Mouse (Mus musculus) forebrain, embryonic 14.5 days (tissue): ENCODE results near the gene Tmem211. TPM values are rescaled to one million over a fixed set of nuclear protein-coding genes. Genes with fewer than 3 reads are reported as not detected.

Source experiments
- ATAC-seq: fragments of 200-750 bp; cut with Nextera tagmentation; 2 replicates; pipeline ENCODE4 v1.8.0; 2017; ENCODE audit warnings: mild to moderate bottlenecking, moderate library complexity
- DNase-seq: peaks from one replicate; pipeline ENCODE4 v3.0.0-alpha.2; 2015; ENCODE audit warnings: low spot score
- H3K27ac ChIP-seq: fragments of 300-500 bp; sonication (generic); 2 replicates; pipeline ENCODE4 v1.5.1; 2014; ENCODE audit warnings: low read depth, mild to moderate bottlenecking, control low read depth, low read length, moderate library complexity
- H3K27me3 ChIP-seq: fragments of 300-500 bp; sonication (generic); replicated peaks from 2 replicates; pipeline ENCODE4 v1.6.1; 2014; ENCODE audit warnings: low read length, control low read depth, mixed read lengths; ENCODE audit not compliant: control insufficient read depth, insufficient read depth
- H3K36me3 ChIP-seq: fragments of 300-500 bp; sonication (generic); 2 replicates; pipeline ENCODE4 v1.6.1; 2014; ENCODE audit warnings: low read length, control low read depth; ENCODE audit not compliant: control insufficient read depth, insufficient read depth
- H3K4me1 ChIP-seq: fragments of 300-500 bp; sonication (generic); 2 replicates; pipeline ENCODE4 v1.6.1; 2014; ENCODE audit warnings: antibody characterized with exemption, low read length, control low read depth; ENCODE audit not compliant: control insufficient read depth, insufficient read depth
- H3K4me2 ChIP-seq: fragments of 300-500 bp; sonication (generic); 2 replicates; pipeline ENCODE4 v1.6.1; 2014; ENCODE audit warnings: mild to moderate bottlenecking, control low read depth, low read length
- H3K4me3 ChIP-seq: fragments of 300-500 bp; sonication (generic); 2 replicates; pipeline ENCODE4 v1.5.1; 2014; ENCODE audit warnings: low read depth, low read length, control low read depth
- H3K9ac ChIP-seq: fragments of 300-500 bp; sonication (generic); 2 replicates; pipeline ENCODE4 v1.6.1; 2014; ENCODE audit warnings: mild to moderate bottlenecking, low read length, control low read depth, moderate library complexity
- H3K9me3 ChIP-seq: fragments of 300-500 bp; sonication (generic); replicated peaks from 2 replicates; pipeline ENCODE4 v1.6.1; 2016; ENCODE audit warnings: low read length, control low read depth, mixed read lengths; ENCODE audit not compliant: control insufficient read depth
- WGBS: fragments of 180-500 bp; shearing (Covaris S2); extraction: QIAGEN DNeasy Blood & Tissue Kit; methylation state at CpG from one replicate; pipeline ENCODE4 v1.1.7; 2014; 5-methylcytosine and 5-hydroxymethylcytosine counted together
- polyA plus RNA-seq: library from polyadenylated mRNA; unstranded; fragments of >200 nt; fragmentation: Nextera tagmentation; extraction: Ambion mirVana; gene quantifications from 2 replicates; pipeline ENCODE4 v1.2.1, GENCODE M21; 2014

The Tmem211 gene
- polyA plus RNA-seq, 1 experiment from 2014 or later: not detected

DNA sequence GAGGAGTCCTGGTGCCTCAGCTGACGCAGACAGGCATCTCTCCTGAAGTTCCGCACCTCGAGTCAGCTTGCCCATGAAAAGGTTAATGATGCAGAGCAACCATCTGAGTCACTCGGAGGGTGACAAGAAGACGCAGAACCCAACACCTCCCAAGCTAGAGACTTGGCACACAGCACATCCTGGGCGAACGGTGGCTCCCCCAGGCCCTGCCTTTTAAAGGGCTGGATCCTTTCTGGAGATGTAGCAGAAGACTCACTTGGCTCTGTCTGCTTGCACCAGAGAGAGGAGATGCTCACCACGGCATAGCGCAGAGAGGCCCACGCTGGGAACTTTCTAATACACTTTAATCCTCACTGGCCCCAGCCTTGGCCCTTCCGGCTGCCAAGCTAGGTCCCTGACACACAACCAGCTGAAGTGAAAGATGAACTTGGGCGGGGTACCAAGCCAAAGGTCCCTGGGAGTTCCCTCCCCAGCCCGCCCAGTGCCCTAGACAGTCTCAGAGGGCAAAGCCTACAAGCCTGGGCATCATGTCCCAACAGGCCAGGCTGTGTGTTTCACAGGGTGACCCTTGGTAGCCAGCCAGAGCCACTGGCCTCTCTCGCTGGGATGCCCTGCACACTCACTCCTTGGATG is 10.3 kb upstream of the Tmem211 start:
- 79% methylated on average over 14 of the region's 14 CpGs for WGBS
- no peak overlapping the region for H3K4me3 ChIP-seq

DNA sequence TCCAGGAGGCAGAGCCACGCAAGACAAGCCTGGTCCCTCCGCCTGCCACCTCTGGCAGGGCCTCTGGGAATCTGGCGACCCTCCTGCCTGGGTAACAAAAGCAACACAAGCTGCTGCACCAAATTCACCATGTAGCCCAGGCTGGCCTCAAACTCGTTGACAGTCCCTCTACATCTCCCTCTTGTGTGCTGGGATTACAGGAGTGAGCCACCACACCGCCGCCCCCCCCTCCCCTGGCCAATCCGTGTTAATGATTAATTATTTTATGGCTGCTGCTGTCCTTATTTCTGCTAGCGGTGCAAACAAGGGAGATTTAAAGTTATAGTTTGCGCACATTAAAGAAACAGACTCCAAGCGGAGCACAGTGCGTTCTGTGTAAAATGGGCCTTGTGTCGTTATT is 9.6 kb upstream of the Tmem211 start:
- Histone ChIP-seq H3K4me2 (no peak overlapping the region), H3K36me3 (no peaks in the 10 kb centered on the region), H3K4me1 (peaks cover 7% of the 10 kb centered on the region; the same call in 1 of the 2 replicates), H3K9ac (no peak overlapping the region), H3K27me3 (0 out of 2 replicates have a peak, but pooled peaks cover 3% of the 10 kb centered on the region), H3K27ac (no peak overlapping the region), H3K9me3 (no peaks in the 10 kb centered on the region), H3K4me3 (no peak overlapping the region)
- WGBS: 74% methylated on average over 12 of the region's 12 CpGs
- DNase-seq (no peak), ATAC-seq (no peak)

More for the DNA sequence above, 10.3 kb upstream of the Tmem211 start:
- Histone ChIP-seq H3K4me2 (no peak overlapping the region), H3K27ac (no peak overlapping the region), H3K36me3 (no peaks in the 10 kb centered on the region), H3K9ac (no peak overlapping the region), H3K4me1 (peaks cover 7% of the 10 kb centered on the region; the same call in 1 of the 2 replicates), H3K27me3 (0 out of 2 replicates have a peak, but pooled peaks cover 3% of the 10 kb centered on the region), H3K9me3 (no peaks in the 10 kb centered on the region)
- no peak for DNase-seq
- ATAC-seq: no peak

DNA sequence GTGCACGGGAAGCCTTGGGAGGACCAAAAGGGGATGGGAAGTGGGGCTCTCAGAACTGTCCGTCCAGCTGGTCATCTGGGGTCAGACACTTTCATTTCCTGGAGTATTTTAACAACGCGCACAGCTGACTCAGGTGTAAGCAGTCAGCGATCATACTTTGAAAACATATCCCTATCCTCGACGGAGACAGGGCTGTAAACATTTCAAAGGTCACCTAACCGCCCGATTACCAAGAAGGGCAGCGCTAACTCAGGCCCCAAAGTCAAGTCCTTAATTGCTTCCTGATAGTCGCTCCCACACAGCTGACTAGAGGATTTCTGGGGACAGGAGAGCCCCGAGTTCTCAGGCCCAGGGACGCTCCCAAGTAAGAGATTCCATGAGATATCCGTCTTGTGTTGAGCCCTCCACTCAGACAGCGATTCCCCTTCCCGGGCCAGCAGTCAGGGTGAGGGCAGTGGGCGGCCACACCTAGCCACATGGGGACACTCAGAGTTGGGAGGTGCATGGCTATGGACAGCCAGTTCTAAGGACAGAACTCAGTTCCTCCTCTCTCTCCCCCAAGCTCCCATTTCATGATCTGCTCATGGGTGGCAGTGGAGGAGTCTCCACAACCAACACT is 8.0 kb upstream of the Tmem211 start:
- no peak for DNase-seq
- H3K36me3 ChIP-seq: no peaks in the 10 kb centered on the region
- H3K9ac ChIP-seq: no peak overlapping the region
- peaks cover 7% of the 10 kb centered on the region; the same call in 1 of the 2 replicates for H3K4me1 ChIP-seq
- H3K4me3 ChIP-seq: no peak overlapping the region
- no peak overlapping the region for H3K27ac ChIP-seq
- WGBS: 87% methylated on average over 17 of the region's 17 CpGs
- no peak overlapping the region for H3K4me2 ChIP-seq
- no peak for ATAC-seq
- H3K27me3 ChIP-seq: 0 out of 2 replicates have a peak, but pooled peaks cover 3% of the 10 kb centered on the region
- H3K9me3 ChIP-seq: no peaks in the 10 kb centered on the region

DNA sequence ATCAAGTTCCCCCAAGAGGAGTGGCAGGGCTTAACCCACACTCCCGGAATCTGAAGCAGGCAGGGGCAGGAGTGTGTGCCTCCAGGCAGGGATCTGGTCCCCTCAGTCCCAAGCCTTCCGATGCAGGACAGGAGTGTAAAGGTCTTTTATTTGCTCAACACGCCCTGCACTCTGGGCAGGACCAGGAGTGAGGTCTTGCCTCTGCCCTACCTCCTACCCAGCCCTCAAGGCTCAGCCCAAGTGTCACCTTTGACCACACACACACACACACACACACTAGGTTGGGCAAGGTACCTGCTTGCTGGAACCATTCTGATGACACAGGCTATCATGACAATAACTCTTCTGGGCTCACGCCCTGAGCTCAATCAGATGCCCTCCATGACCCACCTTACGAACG is 7.3 kb upstream of the Tmem211 start:
- no peak for ATAC-seq
- Histone ChIP-seq H3K27me3 (0 out of 2 replicates have a peak, but pooled peaks cover 3% of the 10 kb centered on the region), H3K4me3 (no peak overlapping the region), H3K27ac (no peak overlapping the region), H3K9ac (no peak overlapping the region), H3K4me1 (peaks cover 7% of the 10 kb centered on the region; the same call in 1 of the 2 replicates), H3K4me2 (no peak overlapping the region), H3K36me3 (no peaks in the 10 kb centered on the region), H3K9me3 (no peaks in the 10 kb centered on the region)
- DNase-seq: no peak
- 84% methylated on average over 6 of the region's 6 CpGs for WGBS

DNA sequence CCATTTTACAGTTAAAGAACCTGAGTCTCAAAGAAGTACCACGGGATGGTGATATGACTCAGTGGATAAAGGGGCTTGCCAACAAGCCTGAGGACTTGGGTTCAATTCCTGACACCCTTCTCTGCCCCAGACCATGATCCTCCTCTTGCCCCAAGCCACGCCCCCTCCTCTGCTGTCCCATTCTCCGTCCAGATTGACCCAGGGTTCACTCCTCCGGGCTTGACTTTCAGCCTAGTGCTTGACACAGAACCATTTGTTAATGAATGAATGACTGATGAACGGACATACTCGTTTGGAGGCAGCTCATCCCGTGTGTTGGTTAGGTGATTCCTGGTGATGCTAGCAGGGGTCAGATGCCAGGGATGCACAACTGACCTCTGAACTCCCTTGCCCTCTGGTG is 6.8 kb upstream of the Tmem211 start:
- Histone ChIP-seq H3K9ac (no peak overlapping the region), H3K36me3 (no peaks in the 10 kb centered on the region), H3K9me3 (no peaks in the 10 kb centered on the region), H3K27ac (no peak overlapping the region), H3K27me3 (0 out of 2 replicates have a peak, but pooled peaks cover 3% of the 10 kb centered on the region), H3K4me1 (peaks cover 7% of the 10 kb centered on the region; the same call in 1 of the 2 replicates), H3K4me2 (peak overlapping the region; percentile 94; the same call in 1 of the 2 replicates), H3K4me3 (no peak overlapping the region)
- DNase-seq (no peak), ATAC-seq (no peak)
- WGBS: 68% methylated on average over 7 of the region's 7 CpGs

DNA sequence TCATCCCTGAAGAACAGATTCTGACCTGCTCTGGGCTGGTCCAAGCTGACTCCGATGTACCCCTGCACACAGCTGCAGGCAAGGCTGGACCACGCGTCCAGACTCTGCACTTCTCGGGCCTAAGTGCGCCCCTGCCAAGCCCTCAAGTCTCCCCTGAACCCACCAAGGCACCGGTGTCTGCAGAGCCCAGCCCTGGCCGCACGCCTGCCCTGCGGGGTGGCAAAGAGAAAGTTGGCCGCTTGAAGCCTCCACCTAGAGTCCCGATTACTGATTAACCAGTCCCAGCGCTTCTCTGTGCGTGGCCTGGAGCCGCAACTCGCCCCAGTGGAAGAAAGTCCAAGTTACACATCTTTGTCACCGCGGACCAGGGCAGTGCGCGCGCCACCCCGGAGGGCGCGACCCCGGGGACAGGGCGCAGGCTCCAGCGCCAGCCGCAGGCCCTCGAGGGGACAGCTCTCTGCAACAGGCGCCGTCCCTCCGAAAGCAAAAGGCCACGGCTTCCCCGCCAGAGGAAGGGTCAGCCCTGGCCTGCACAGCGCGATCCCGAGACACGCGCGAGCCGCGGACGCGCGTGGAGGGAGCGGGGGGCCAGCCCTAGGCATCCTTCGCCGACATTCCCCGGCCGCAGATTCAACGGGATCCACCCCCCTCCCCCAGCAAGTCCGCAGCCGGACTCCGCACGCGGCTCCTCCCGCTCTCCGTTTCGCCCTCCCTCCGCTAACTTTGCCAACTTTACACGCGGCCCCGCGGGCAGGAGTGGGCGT is 6.1 kb upstream of the Tmem211 start:
- no peak for DNase-seq
- H3K27me3 ChIP-seq: 0 out of 2 replicates have a peak, but pooled peaks cover 3% of the 10 kb centered on the region

DNA sequence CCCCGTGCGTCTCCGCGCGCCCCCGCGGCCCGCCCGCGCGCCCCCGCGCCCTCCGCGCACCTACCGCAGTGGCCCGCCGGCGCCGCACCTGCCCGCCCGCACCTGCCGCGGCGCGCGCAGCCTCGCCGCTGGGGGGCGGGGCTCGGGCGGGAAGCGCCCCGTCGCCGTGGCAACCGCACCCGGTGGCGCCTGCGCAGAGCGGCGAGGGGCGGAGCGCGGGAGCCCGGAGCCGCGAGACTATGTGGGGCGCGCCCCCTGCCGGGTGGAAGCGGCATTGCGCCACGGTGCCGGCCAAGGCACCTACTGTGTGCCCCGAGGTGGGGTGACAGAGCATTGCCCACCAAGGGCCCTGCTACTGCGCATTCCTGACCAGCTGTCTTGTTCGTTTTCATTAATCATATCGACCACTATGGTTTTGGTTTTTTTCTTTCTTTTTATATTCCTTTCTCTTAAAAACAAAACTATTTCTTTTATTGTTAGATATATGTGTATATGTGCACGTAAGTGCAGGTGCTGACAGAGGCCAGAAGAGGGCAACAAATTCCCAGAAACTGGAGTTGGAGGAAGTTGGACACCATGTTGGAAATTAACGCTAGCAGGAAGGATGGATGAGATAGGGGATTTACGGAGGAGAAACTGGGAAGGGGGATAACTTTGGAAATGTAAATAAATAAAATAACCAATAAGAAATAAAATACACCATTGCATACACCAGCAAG is 5.4 kb upstream of the Tmem211 start, which contains the start of gene 2900026A02Rik:
Gene 2900026A02Rik, minus strand, starts transcription at position 90 of the 719 bp plus-strand sequence.
- ATAC-seq: peak; percentile 64
- no peak within 1 kb of the TSS; the same call in 1 of the 2 replicates for H3K27ac ChIP-seq

More for the DNA sequence above, 6.1 kb upstream of the Tmem211 start:
- peak; percentile 40 for ATAC-seq
- no peaks in the 10 kb centered on the region for H3K36me3 ChIP-seq
- peak overlapping the region; percentile 94 for H3K4me2 ChIP-seq
- H3K27ac ChIP-seq: no peak overlapping the region; the same call in 1 of the 2 replicates
- H3K9me3 ChIP-seq: no peaks in the 10 kb centered on the region
- peak overlapping the region; percentile 53 for H3K4me3 ChIP-seq
- 1% methylated on average over 59 of the region's 64 CpGs for WGBS
- peak overlapping the region; percentile 66 for H3K9ac ChIP-seq
- peaks cover 7% of the 10 kb centered on the region for H3K4me1 ChIP-seq

DNA sequence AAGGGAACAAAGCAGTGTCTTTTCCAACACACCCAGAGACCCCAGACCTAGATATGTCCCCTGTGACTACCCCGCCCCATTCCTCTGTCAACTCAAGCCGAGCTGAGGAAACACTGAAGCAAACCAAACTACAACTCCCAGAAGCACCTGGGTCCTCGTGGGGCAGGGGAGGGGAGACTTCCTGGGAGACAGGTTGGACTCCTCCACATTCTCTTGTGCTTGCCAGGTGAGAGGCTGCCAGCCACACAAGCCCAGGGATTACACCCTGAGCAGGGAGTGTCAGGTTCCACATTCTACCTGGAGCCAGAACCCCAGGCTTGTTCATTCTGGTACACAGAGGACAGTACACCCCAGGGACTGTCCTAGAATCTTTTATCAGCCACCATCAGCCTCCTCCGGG is 2.8 kb upstream of the Tmem211 start:
- Histone ChIP-seq H3K9me3 (no peaks in the 10 kb centered on the region), H3K4me1 (peaks cover 16% of the 10 kb centered on the region), H3K27me3 (0 out of 2 replicates have a peak, but pooled peaks cover 3% of the 10 kb centered on the region), H3K36me3 (no peaks in the 10 kb centered on the region), H3K4me2 (no peak overlapping the region), H3K9ac (no peak overlapping the region), H3K4me3 (no peak overlapping the region), H3K27ac (no peak overlapping the region)
- WGBS: 59% methylated on average over 4 of the region's 4 CpGs
- DNase-seq: no peak
- ATAC-seq: no peak

More for the DNA sequence above, 5.4 kb upstream of the Tmem211 start, which contains the start of gene 2900026A02Rik:
- 7% methylated on average over 61 of the region's 62 CpGs for WGBS
- Histone ChIP-seq H3K27me3 (0 out of 2 replicates have a peak, but pooled peaks cover 3% of the 10 kb centered on the region), H3K4me2 (peak within 1 kb of the TSS; percentile 94), H3K4me3 (peak within 1 kb of the TSS; percentile 53), H3K4me1 (peaks cover 14% of the 10 kb centered on the region), H3K9ac (peak within 1 kb of the TSS; percentile 66), H3K36me3 (no peaks in the 10 kb centered on the region), H3K9me3 (no peaks in the 10 kb centered on the region)
- DNase-seq: peak; percentile 77
